ENCODE assay signal across 18 mouse cellular contexts in genomic region chr8:80203769-80204677, GRCm38 (mm10).
DNase-seq lines count a peak whose midpoint lies in the region; ATAC-seq and TF ChIP-seq lines count a peak whose summit lies in the region.
"Had no signal": no experiment of that assay in that cellular context is flagged by ENCODE, and none has a peak within 500 bp of the region (broad histone marks: within the 10 kb centered on the region; RNA-seq: fewer than 3 reads in every experiment).

No protein-coding gene starts in this region.

- TF ChIP-seq CTCF in kidney, postnatal 0 days (IDR thresholded peaks at IDR 0.05; ENCODE audit: low read depth): no peak
- TF ChIP-seq CTCF in kidney, adult 2 months (conservative IDR thresholded peaks at IDR 0.05; ENCODE audit: insufficient read depth, insufficient read length, low read depth, low read length): no peak

- no peak overlapping the region for H3K9ac ChIP-seq in kidney, postnatal 0 days (ENCODE audit: low read depth, low read length)
- H3K9ac ChIP-seq in hindbrain, embryonic 13.5 days: no peak overlapping the region
- H3K9ac ChIP-seq: heart, embryonic 13.5 days; limb, embryonic 15.5 days; neural tube, embryonic 13.5 days had no signal

- DNase-seq in kidney, postnatal 0 days (ENCODE audit: low spot score): peak; percentile 46
- no peak for DNase-seq in kidney, adult 2 months
- peak; percentile 13 for DNase-seq in embryo, embryonic 11.5 days (ENCODE audit: low read depth, low spot score)
- no peak for DNase-seq in limb, embryonic 10.5 days (ENCODE audit: low spot score)
- DNase-seq in cerebellum, postnatal 10 days: no peak
- no peak for DNase-seq in gastrocnemius, postnatal 10 days
- DNase-seq: adrenal gland, postnatal 25 days; kidney, postnatal 10 days; layer of hippocampus, postnatal 36 days; right cerebral cortex, adult 18-20 months; thymus, postnatal 4 days had no signal

- H3K4me3 ChIP-seq in kidney, postnatal 0 days (replicated peaks; ENCODE audit: low read depth, low read length): no peak overlapping the region
- no peak overlapping the region for H3K4me3 ChIP-seq in kidney, adult 2 months (ENCODE audit: insufficient read depth, low read depth, low read length)
- H3K4me3 ChIP-seq in hindbrain, embryonic 13.5 days: no peak overlapping the region
- H3K4me3 ChIP-seq in limb, embryonic 10.5 days: no peak overlapping the region
- H3K4me3 ChIP-seq: heart, embryonic 13.5 days; limb, embryonic 15.5 days; neural tube, embryonic 13.5 days had no signal

- 33% methylated on average over 4 of the region's 4 CpGs for WGBS in kidney, postnatal 0 days
- 51% methylated on average over 4 of the region's 4 CpGs for WGBS in kidney, adult 2 months
- WGBS in hindbrain, embryonic 13.5 days: 25% methylated on average over 4 of the region's 4 CpGs
- 39% methylated on average over 4 of the region's 4 CpGs for WGBS in limb, embryonic 10.5 days

- no peaks in the 10 kb centered on the region for H3K36me3 ChIP-seq in kidney, postnatal 0 days (ENCODE audit: insufficient read depth, low read length)
- no peaks in the 10 kb centered on the region for H3K36me3 ChIP-seq in kidney, adult 2 months (ENCODE audit: control insufficient read depth, insufficient read depth, low read length)
- H3K36me3 ChIP-seq in hindbrain, embryonic 13.5 days: no peaks in the 10 kb centered on the region
- no peaks in the 10 kb centered on the region for H3K36me3 ChIP-seq in limb, embryonic 10.5 days
- H3K36me3 ChIP-seq: heart, embryonic 13.5 days; limb, embryonic 15.5 days; neural tube, embryonic 13.5 days had no signal

- H3K27ac ChIP-seq in kidney, postnatal 0 days: no peak overlapping the region
- no peak overlapping the region for H3K27ac ChIP-seq in kidney, adult 2 months (ENCODE audit: insufficient read depth, low read depth, low read length)
- no peak overlapping the region for H3K27ac ChIP-seq in hindbrain, embryonic 13.5 days
- no peak overlapping the region for H3K27ac ChIP-seq in limb, embryonic 10.5 days
- H3K27ac ChIP-seq: heart, embryonic 13.5 days; limb, embryonic 15.5 days; macrophage; neural tube, embryonic 13.5 days had no signal

- no peak for TF ChIP-seq POLR2A in kidney, adult 2 months (IDR thresholded peaks at IDR 0.05; ENCODE audit: low read depth, low read length)

- H3K4me2 ChIP-seq in kidney, postnatal 0 days (ENCODE audit: low read length): no peak overlapping the region
- no peak overlapping the region for H3K4me2 ChIP-seq in hindbrain, embryonic 13.5 days
- H3K4me2 ChIP-seq: heart, embryonic 13.5 days; limb, embryonic 15.5 days; neural tube, embryonic 13.5 days had no signal

- no peaks in the 10 kb centered on the region for H3K27me3 ChIP-seq in kidney, postnatal 0 days (ENCODE audit: insufficient read depth, low read length)
- H3K27me3 ChIP-seq in kidney, adult 2 months (replicated peaks; ENCODE audit: control insufficient read depth, insufficient read depth, low read length): no peaks in the 10 kb centered on the region
- H3K27me3 ChIP-seq in hindbrain, embryonic 13.5 days: 0 out of 2 replicates have a peak, but pooled peaks cover 2% of the 10 kb centered on the region
- H3K27me3 ChIP-seq in limb, embryonic 10.5 days (ENCODE audit: low read depth, poor library complexity, severe bottlenecking): no peaks in the 10 kb centered on the region
- H3K27me3 ChIP-seq: heart, embryonic 13.5 days; limb, embryonic 15.5 days; neural tube, embryonic 13.5 days had no signal

- no peaks in the 10 kb centered on the region for H3K9me3 ChIP-seq in kidney, postnatal 0 days (replicated peaks; ENCODE audit: low read length)
- H3K9me3 ChIP-seq in hindbrain, embryonic 13.5 days: no peaks in the 10 kb centered on the region
- H3K9me3 ChIP-seq in limb, embryonic 10.5 days (replicated peaks): no peaks in the 10 kb centered on the region
- H3K9me3 ChIP-seq: heart, embryonic 13.5 days; limb, embryonic 15.5 days; neural tube, embryonic 13.5 days had no signal

- 0 out of 2 replicates have a peak, but pooled peaks cover 8% of the 10 kb centered on the region for H3K4me1 ChIP-seq in kidney, postnatal 0 days (replicated peaks; ENCODE audit: insufficient read depth, low read length)
- no peaks in the 10 kb centered on the region for H3K4me1 ChIP-seq in kidney, adult 2 months (ENCODE audit: control insufficient read depth, insufficient read depth, low read length)
- peaks cover 12% of the 10 kb centered on the region; the same call in 1 of the 2 replicates for H3K4me1 ChIP-seq in hindbrain, embryonic 13.5 days (replicated peaks)
- peaks cover 26% of the 10 kb centered on the region for H3K4me1 ChIP-seq in limb, embryonic 10.5 days
- H3K4me1 ChIP-seq: heart, embryonic 13.5 days had no signal

- no peak for ATAC-seq in kidney, postnatal 0 days (replicated peaks; ENCODE audit: low FRiP score, low read depth)
- 0 out of 2 replicates have a peak, but pooled peaks have one; percentile 32 for ATAC-seq in hindbrain, embryonic 13.5 days (ENCODE audit: low FRiP score)
- peak; percentile 38; the same call in 1 of the 2 replicates for ATAC-seq in megakaryocyte, adult 5-6 weeks (ENCODE audit: poor library complexity, severe bottlenecking)
- ATAC-seq: CD4-positive, CD25-positive, alpha-beta regulatory T cell, adult 4 months had no signal

Comparison
In these comparisons a context has a peak if more than half of its experiments do, and no peak if none do; other contexts are left out.
1. DNase-seq: peak in kidney, postnatal 0 days (single experiment) and embryo, embryonic 11.5 days (single experiment); none in kidney, adult 2 months (single experiment), limb, embryonic 10.5 days (single experiment), cerebellum, postnatal 10 days (0 of 2) and gastrocnemius, postnatal 10 days (single experiment).